Mouse (Mus musculus) activated CD4-positive, CD25-positive, alpha-beta regulatory T cell, adult 4 months (primary cell): Measurements from ENCODE around the gene Slitrk3. TPM values are rescaled to one million over a fixed set of nuclear protein-coding genes. Genes with fewer than 3 reads are reported as not detected.
A peak's percentile ranks its signal among the peaks of the same experiment; 100 is the strongest.
"Not testable (repeated sequence)": the region's sequence is repeated elsewhere in the genome, so short reads cannot be mapped to it uniquely, and the experiment has no call there.

ENCODE experiments used
- ATAC-seq: one replicate; pipeline ENCODE4 v1.8.0; 2017
- polyA plus RNA-seq, 2 experiments: library from polyadenylated mRNA; unstranded; fragments of 100-300 nt; shearing (Covaris generic); gene quantifications; one replicate each; pipeline ENCODE4 v1.2.1; 2017

Gene Slitrk3
- polyA plus RNA-seq = not detected

GRCm38 (mm10) chr3:73057197-73057811 is at the start of gene Slitrk3:
Gene Slitrk3, minus strand, starts transcription at chr3:73057803.
- ATAC-seq = no peak

- ATAC-seq = not testable (repeated sequence)
Measured at GRCm38 (mm10) chr3:73094445-73094844, 36.8 kb upstream of the Slitrk3 start.

GRCm38 (mm10) chr3:73084620-73085019 is 27.0 kb upstream of the Slitrk3 start:
- no peak for ATAC-seq

- ATAC-seq = no peak
Measured at GRCm38 (mm10) chr3:73065823-73066755, 8.5 kb upstream of the Slitrk3 start.

DNA sequence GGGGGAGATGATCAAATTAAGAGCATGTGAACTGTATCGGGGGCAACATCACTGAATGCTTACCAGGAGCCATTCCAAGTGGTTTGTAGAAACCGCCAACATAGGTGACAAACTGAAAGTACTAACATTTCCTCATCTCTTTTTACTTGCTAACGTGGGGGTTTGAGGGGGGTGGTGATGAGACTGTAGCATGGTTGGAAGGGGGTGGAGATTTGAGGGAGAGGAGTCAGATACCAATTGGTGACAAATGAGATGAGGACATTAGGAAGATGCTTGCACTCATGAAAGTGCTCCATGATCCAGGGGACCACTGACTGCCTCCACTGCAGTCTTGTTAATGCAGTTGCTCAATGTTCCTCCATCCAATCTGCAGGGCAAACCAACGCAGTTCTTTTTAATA is 587 bp upstream of the Slitrk3 start:
- no peak for ATAC-seq

- ATAC-seq = no peak
Measured at GRCm38 (mm10) chr3:73056492-73057196, 959 bp downstream of the Slitrk3 start.

DNA sequence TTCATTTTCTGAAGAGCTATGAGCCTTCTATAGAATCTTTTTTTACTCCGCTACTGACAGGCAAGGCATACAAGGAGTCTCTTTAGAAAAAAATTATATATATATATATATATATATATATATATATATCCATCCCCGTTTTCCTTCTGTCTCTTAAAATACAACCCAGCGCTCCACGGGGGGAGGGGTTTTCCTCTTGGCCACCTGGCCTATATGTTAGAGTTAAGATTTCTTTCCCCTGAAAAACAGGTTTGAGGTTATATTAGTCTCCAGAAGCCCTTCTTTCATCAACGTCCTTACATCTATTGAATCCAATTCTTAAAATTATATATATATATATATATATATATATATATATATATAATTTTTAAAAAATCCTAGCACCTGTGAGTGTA is 1.6 kb downstream of the Slitrk3 start:
- no peak for ATAC-seq

DNA sequence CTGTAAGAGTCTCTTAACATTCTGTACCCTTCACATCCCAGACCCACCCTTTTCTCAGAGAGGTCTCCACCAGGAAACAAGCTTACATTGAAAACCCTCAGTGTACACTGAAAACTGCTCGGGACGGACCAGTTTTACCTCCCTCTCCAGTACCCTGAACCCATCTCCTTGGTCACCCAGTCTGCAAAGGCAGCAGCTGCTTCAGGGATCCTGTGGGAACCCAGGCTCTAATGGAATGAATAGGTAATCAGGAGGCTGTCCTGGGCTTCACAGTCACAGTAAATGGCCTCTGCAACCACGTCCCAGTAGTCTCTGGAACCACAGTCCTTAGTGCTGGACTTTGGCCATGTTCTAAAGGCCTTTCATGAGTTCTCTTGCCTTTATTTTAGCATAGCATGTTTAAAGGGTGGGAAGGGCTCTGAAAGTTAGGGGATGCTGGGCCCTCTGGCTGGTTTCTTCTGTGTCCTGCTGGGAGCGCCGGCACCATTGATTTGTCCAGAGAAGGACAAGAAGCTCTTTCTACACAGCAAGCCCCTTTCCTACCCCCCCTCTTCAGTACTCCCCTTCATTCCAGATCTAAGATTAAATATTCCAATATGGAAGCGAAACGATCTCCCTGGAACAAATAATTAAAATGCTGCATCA is 2.1 kb downstream of the Slitrk3 start:
- ATAC-seq = no peak

DNA sequence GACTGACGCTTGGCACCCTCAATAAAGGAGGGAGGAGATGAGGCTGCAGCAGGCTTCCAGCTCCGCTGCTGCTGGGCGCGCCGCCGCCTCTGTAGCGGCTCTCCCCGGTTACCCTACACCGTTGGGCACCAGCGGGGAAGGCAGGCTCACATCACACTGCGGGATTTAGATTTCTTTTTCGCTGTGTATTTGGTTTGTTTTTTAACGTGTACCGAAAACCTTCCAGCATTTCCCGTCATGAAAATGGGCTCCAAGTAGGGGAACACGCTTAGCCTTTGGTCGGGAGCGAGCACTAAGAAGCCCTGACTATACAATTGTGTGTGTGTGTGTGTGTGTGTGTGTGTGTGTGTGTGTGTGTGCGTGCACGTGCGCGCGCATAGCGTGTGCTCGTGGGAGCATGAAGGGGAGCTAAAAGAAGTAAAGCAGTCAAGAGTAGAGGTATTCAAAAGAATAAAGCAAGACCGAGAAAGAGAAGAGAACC is 4.1 kb downstream of the Slitrk3 start:
- ATAC-seq = no peak

- peak; percentile 57 for ATAC-seq
Measured at GRCm38 (mm10) chr3:73046248-73046647, 11.4 kb downstream of the Slitrk3 start.

- no peak for ATAC-seq
Measured at GRCm38 (mm10) chr3:73042256-73042655, 15.3 kb downstream of the Slitrk3 start.

DNA sequence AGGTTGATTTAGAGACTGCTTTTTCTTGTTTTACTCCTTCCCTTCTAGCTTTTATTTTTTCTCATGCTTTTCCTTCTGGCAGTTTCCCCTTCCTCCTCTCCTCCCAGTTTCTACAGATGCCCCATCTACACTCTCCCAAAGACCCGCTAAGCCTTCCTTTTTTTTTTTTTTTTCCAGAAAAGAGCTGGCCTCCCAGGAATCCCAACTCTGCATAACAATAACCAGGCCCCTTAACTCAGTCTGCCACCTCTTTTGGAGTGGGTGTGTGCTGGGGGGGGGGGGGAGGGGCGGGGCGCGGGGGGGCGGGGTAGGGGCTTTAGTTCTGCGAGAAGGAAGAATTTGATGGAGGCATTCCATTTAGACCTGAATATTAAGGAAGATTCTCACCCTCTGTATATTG is 51.6 kb downstream of the Slitrk3 start:
- ATAC-seq = no peak

DNA sequence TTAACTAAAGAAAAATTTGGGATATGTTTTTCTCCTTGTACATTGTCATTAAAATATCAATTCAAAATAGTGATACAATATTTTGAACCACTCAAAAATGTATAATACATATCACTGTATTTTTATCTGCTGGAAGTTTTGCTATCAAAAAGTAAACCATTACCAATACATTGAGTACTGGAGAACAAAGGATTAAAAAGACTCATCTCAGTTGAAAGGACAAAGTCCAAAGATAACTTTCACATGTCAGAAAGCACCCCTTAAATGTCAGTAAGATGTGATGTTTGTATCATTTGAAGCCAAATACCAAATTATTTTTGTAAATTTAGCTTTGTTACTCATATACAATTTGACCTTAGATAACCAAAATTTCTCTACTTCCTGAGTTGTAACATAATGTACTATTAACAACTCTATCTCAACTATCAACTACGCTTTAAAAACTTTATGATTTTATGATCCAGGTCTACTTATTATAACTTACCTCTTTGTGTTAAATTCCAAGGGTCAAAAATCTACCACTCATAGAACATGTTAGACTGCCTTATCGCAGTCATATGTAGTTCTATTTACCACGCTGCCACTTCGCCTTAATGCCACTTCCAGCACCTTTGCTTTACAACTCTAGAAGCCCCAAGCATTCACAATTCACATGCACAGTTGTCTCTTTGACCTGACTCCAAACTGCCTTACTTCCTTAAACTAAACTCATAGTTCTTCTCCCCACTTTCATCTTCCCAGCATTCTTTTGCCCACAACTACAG is 54.5 kb downstream of the Slitrk3 start:
- no peak for ATAC-seq

DNA sequence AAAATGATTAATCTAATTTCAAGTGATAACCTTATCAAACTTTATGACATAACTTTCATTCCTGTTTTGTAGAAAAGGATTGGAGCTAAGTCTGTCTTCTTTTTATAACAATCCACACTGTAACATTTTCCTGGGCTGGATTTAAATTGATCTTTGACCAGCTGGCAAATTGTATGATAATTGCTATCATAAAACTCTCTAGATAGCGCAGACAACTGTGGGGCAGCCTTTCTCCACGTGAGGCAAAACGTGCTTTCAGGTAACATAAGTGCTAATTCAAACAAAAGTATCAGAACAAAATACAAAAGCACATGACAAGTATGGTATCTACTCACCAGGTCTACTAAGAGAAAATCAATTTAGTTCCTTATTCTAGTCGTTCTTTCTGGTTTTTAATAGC is 60.1 kb downstream of the Slitrk3 start:
- no peak for ATAC-seq

Other genes starting within 250 kb of the Slitrk3 start
- not detected for gene Sis, start 89.9 kb downstream of the Slitrk3 start, polyA plus RNA-seq